14 mouse cellular contexts compared by ENCODE assay signal in genomic region chr2:28629911-28630381, GRCm38 (mm10). TPM values are rescaled to one million over a fixed set of nuclear protein-coding genes. Genes with fewer than 3 reads are reported as not detected.
A peak's percentile ranks its signal among the peaks of the same experiment; 100 is the strongest.
DNase-seq lines count a peak whose midpoint lies in the region; ATAC-seq and TF ChIP-seq lines count a peak whose summit lies in the region.
"Had no signal": no experiment of that assay in that cellular context is flagged by ENCODE, and none has a peak within 500 bp of the region (broad histone marks: within the 10 kb centered on the region; RNA-seq: fewer than 3 reads in every experiment).

No protein-coding gene starts in this region.

- H3K4me2 ChIP-seq in limb, embryonic 11.5 days (ENCODE audit: low read depth, severe bottlenecking) = no peak overlapping the region
- no peak overlapping the region for H3K4me2 ChIP-seq in kidney, embryonic 14.5 days (replicated peaks; ENCODE audit: low read depth, low read length)
- no peak overlapping the region for H3K4me2 ChIP-seq in stomach, embryonic 16.5 days (ENCODE audit: low read depth, low read length)
- H3K4me2 ChIP-seq: hindbrain, embryonic 15.5 days had no signal

- H3K9me3 ChIP-seq in limb, embryonic 11.5 days (ENCODE audit: control insufficient read depth, low read length) = no peaks in the 10 kb centered on the region
- H3K9me3 ChIP-seq in limb, embryonic 10.5 days (replicated peaks) = no peaks in the 10 kb centered on the region
- no peaks in the 10 kb centered on the region for H3K9me3 ChIP-seq in kidney, embryonic 14.5 days (ENCODE audit: control insufficient read depth, low read length)
- H3K9me3 ChIP-seq in stomach, embryonic 16.5 days (replicated peaks; ENCODE audit: control insufficient read depth, low read length) = no peaks in the 10 kb centered on the region
- H3K9me3 ChIP-seq: hindbrain, embryonic 15.5 days had no signal

- TF ChIP-seq POLR2A in liver, adult 2 months (IDR thresholded peaks at IDR 0.05; ENCODE audit: extremely low read depth, insufficient read depth, low read length) = no peak

- H3K9ac ChIP-seq in limb, embryonic 11.5 days (ENCODE audit: low read length) = no peak overlapping the region
- no peak overlapping the region for H3K9ac ChIP-seq in kidney, embryonic 14.5 days (ENCODE audit: low read depth, low read length)
- no peak overlapping the region for H3K9ac ChIP-seq in liver, adult 2 months (ENCODE audit: low read depth, low read length)
- no peak overlapping the region for H3K9ac ChIP-seq in stomach, embryonic 16.5 days (ENCODE audit: low read length)
- H3K9ac ChIP-seq: hindbrain, embryonic 15.5 days had no signal

- DNase-seq in limb, embryonic 11.5 days (ENCODE audit: low spot score) = peak; percentile 58
- DNase-seq in limb, embryonic 10.5 days (ENCODE audit: low spot score) = no peak
- DNase-seq in liver, adult 2 months (ENCODE audit: extremely low read depth, low read depth, low spot score) = peak; percentile 96
- no peak for DNase-seq in adipocyte (ENCODE audit: low spot score)
- no peak for DNase-seq in spleen, adult 12 weeks (ENCODE audit: low spot score)
- DNase-seq in frontal cortex, postnatal 36 days (ENCODE audit: low spot score in 2 of 2) = no peak
- DNase-seq: adrenal gland, postnatal 25 days; cerebellum, adult 18-20 months; thymus, adult 18-20 months had no signal

- H3K4me3 ChIP-seq in limb, embryonic 11.5 days (ENCODE audit: low read depth, low read length) = no peak overlapping the region
- no peak overlapping the region for H3K4me3 ChIP-seq in limb, embryonic 10.5 days
- no peak overlapping the region for H3K4me3 ChIP-seq in kidney, embryonic 14.5 days (ENCODE audit: low read length)
- no peak overlapping the region for H3K4me3 ChIP-seq in liver, adult 2 months (ENCODE audit: insufficient read depth, low read depth, low read length)
- H3K4me3 ChIP-seq in stomach, embryonic 16.5 days (replicated peaks; ENCODE audit: low read length) = no peak overlapping the region
- H3K4me3 ChIP-seq: hindbrain, embryonic 15.5 days; left cerebral cortex, adult 2 months had no signal

- H3K27me3 ChIP-seq in limb, embryonic 11.5 days (ENCODE audit: control insufficient read depth, insufficient read depth, low read length) = no peaks in the 10 kb centered on the region
- no peaks in the 10 kb centered on the region for H3K27me3 ChIP-seq in limb, embryonic 10.5 days (ENCODE audit: low read depth, poor library complexity, severe bottlenecking)
- no peaks in the 10 kb centered on the region for H3K27me3 ChIP-seq in kidney, embryonic 14.5 days (ENCODE audit: control insufficient read depth, insufficient read depth, low read length)
- H3K27me3 ChIP-seq in liver, adult 2 months (ENCODE audit: control insufficient read depth, insufficient read depth, low read length) = no peaks in the 10 kb centered on the region
- H3K27me3 ChIP-seq in stomach, embryonic 16.5 days (ENCODE audit: control insufficient read depth, insufficient read depth, low read length) = no peaks in the 10 kb centered on the region
- H3K27me3 ChIP-seq: hindbrain, embryonic 15.5 days had no signal

- H3K27ac ChIP-seq in limb, embryonic 11.5 days (replicated peaks; ENCODE audit: low read depth, low read length) = no peak overlapping the region
- no peak overlapping the region for H3K27ac ChIP-seq in limb, embryonic 10.5 days
- no peak overlapping the region for H3K27ac ChIP-seq in kidney, embryonic 14.5 days (ENCODE audit: low read depth, low read length)
- peak overlapping the region; percentile 14; the same call in 1 of the 2 replicates for H3K27ac ChIP-seq in liver, adult 2 months (replicated peaks; ENCODE audit: insufficient read depth, low read depth, low read length)
- peak overlapping the region; percentile 40; the same call in 1 of the 2 replicates for H3K27ac ChIP-seq in stomach, embryonic 16.5 days (ENCODE audit: low read length)
- H3K27ac ChIP-seq: hindbrain, embryonic 15.5 days; left cerebral cortex, adult 2 months; macrophage had no signal

- peaks cover 10% of the 10 kb centered on the region; the same call in 1 of the 2 replicates for H3K4me1 ChIP-seq in limb, embryonic 11.5 days (ENCODE audit: control insufficient read depth, insufficient read depth, low read length)
- peaks cover 21% of the 10 kb centered on the region for H3K4me1 ChIP-seq in limb, embryonic 10.5 days
- no peaks in the 10 kb centered on the region for H3K4me1 ChIP-seq in kidney, embryonic 14.5 days (ENCODE audit: control insufficient read depth, insufficient read depth, low read length)
- peaks cover 6% of the 10 kb centered on the region for H3K4me1 ChIP-seq in liver, adult 2 months (ENCODE audit: control insufficient read depth, insufficient read depth, low read length)
- 0 out of 2 replicates have a peak, but pooled peaks cover 3% of the 10 kb centered on the region for H3K4me1 ChIP-seq in stomach, embryonic 16.5 days (ENCODE audit: control insufficient read depth, insufficient read depth, low read length)
- H3K4me1 ChIP-seq: hindbrain, embryonic 15.5 days had no signal

- 29% methylated on average over 4 of the region's 4 CpGs for WGBS in limb, embryonic 11.5 days
- WGBS in limb, embryonic 10.5 days = 43% methylated on average over 4 of the region's 4 CpGs
- 2% methylated on average over 4 of the region's 4 CpGs for WGBS in kidney, embryonic 14.5 days
- WGBS in liver, adult 2 months = 21% methylated on average over 4 of the region's 4 CpGs
- 21% methylated on average over 4 of the region's 4 CpGs for WGBS in stomach, embryonic 16.5 days

- peak; percentile 70; the same call in 1 of the 2 replicates for ATAC-seq in limb, embryonic 11.5 days (ENCODE audit: insufficient number of reproducible peaks, low FRiP score, low TSS enrichment, low read depth)
- peak; percentile 73 for ATAC-seq in kidney, embryonic 14.5 days (ENCODE audit: low FRiP score, low TSS enrichment)
- ATAC-seq in stomach, embryonic 16.5 days (ENCODE audit: insufficient read depth, low FRiP score) = peak; percentile 92

- H3K36me3 ChIP-seq in limb, embryonic 11.5 days (ENCODE audit: control insufficient read depth, insufficient read depth, low read length) = no peaks in the 10 kb centered on the region
- no peaks in the 10 kb centered on the region for H3K36me3 ChIP-seq in limb, embryonic 10.5 days
- H3K36me3 ChIP-seq in kidney, embryonic 14.5 days (ENCODE audit: control insufficient read depth, insufficient read depth, low read length) = no peaks in the 10 kb centered on the region
- H3K36me3 ChIP-seq in liver, adult 2 months (ENCODE audit: control insufficient read depth, insufficient read depth, low read length) = no peaks in the 10 kb centered on the region
- H3K36me3 ChIP-seq in stomach, embryonic 16.5 days (ENCODE audit: control insufficient read depth, insufficient read depth, low read length) = no peaks in the 10 kb centered on the region
- H3K36me3 ChIP-seq: hindbrain, embryonic 15.5 days had no signal

- no peaks in the 10 kb centered on the region for H3K79me2 ChIP-seq in liver, adult 2 months (ENCODE audit: control insufficient read depth, insufficient read depth, low read length)

- TF ChIP-seq CTCF in liver, adult 2 months (IDR thresholded peaks at IDR 0.05; ENCODE audit: low read depth, low read length) = no peak

RNA-seq across cellular contexts. Expression of gene Gfi1b, which starts 8.2 kb away (rescaled TPM):
- 0.77 and 2.2 TPM in 2 replicates for polyA plus RNA-seq in limb, embryonic 11.5 days (2014; fragmentation: Nextera tagmentation; extraction: Ambion mirVana)
- polyA plus RNA-seq in limb, embryonic 10.5 days (2016; fragmentation: Nextera tagmentation; extraction: Ambion mirVana) = 3.5 and 4.2 TPM in 2 replicates
- 0.45 and 0.49 TPM in 2 replicates for polyA plus RNA-seq in kidney, embryonic 14.5 days (2014; fragmentation: Nextera tagmentation; extraction: Ambion mirVana)
- not detected in 2 replicates for total RNA-seq in liver, adult 2 months (2014; rRNA removed)
- polyA plus RNA-seq in liver, adult 2 months (2012; rRNA removed) = not detected in 2 replicates
- polyA plus RNA-seq in stomach, embryonic 16.5 days (2015; fragmentation: Nextera tagmentation; extraction: Ambion mirVana) = 4.3 and 6.5 TPM in 2 replicates
- total RNA-seq: adrenal gland, postnatal 25 days; left cerebral cortex, adult 2 months had no signal

RNA-seq across cellular contexts. Expression of gene Tsc1, which starts 11.1 kb away (rescaled TPM):
- polyA plus RNA-seq in limb, embryonic 11.5 days (2014; fragmentation: Nextera tagmentation; extraction: Ambion mirVana) = 23.2 and 23.6 TPM in 2 replicates
- polyA plus RNA-seq in limb, embryonic 10.5 days (2016; fragmentation: Nextera tagmentation; extraction: Ambion mirVana) = 24.2 and 26.9 TPM in 2 replicates
- 14.8 and 22.2 TPM in 2 replicates for polyA plus RNA-seq in kidney, embryonic 14.5 days (2014; fragmentation: Nextera tagmentation; extraction: Ambion mirVana)
- total RNA-seq in liver, adult 2 months (2014; rRNA removed) = 14.4 and 19.8 TPM in 2 replicates
- polyA plus RNA-seq in liver, adult 2 months (2012; rRNA removed) = 8.6 and 10.0 TPM in 2 replicates
- 16.5 and 18.8 TPM in 2 replicates for polyA plus RNA-seq in stomach, embryonic 16.5 days (2015; fragmentation: Nextera tagmentation; extraction: Ambion mirVana)

RNA-seq across cellular contexts. Expression of gene Gtf3c5, which starts 46.4 kb away (rescaled TPM):
- polyA plus RNA-seq in limb, embryonic 11.5 days (2014; fragmentation: Nextera tagmentation; extraction: Ambion mirVana) = 48.6 and 48.9 TPM in 2 replicates
- polyA plus RNA-seq in limb, embryonic 10.5 days (2016; fragmentation: Nextera tagmentation; extraction: Ambion mirVana) = 69.9 and 71.6 TPM in 2 replicates
- 31.1 and 35.8 TPM in 2 replicates for polyA plus RNA-seq in kidney, embryonic 14.5 days (2014; fragmentation: Nextera tagmentation; extraction: Ambion mirVana)
- 2.9 and 3.1 TPM in 2 replicates for total RNA-seq in liver, adult 2 months (2014; rRNA removed)
- polyA plus RNA-seq in liver, adult 2 months (2012; rRNA removed) = 7.8 and 9.0 TPM in 2 replicates
- polyA plus RNA-seq in stomach, embryonic 16.5 days (2015; fragmentation: Nextera tagmentation; extraction: Ambion mirVana) = 37.2 and 38.2 TPM in 2 replicates

Comparison
In these comparisons a context has a peak if more than half of its experiments do, and no peak if none do; other contexts are left out.
1. DNase-seq: peak in limb, embryonic 11.5 days (single experiment) and liver, adult 2 months (single experiment); none in limb, embryonic 10.5 days (single experiment), adipocyte (single experiment), spleen, adult 12 weeks (single experiment) and frontal cortex, postnatal 36 days (0 of 2).
2. H3K27ac ChIP-seq: peak in liver, adult 2 months (single experiment) and stomach, embryonic 16.5 days (single experiment); none in limb, embryonic 11.5 days (single experiment), limb, embryonic 10.5 days (single experiment) and kidney, embryonic 14.5 days (single experiment).
3. Peak in every context shown above with its lines, with median percentiles within 50 percentile points of each other: ATAC-seq.